Mouse (Mus musculus): ENCODE measurements at regions not wholly inside any gene's neighbourhood (a gene's known extent, or its start where the extent isn't known, plus 50 kb on each side); places are given as distances from the start of the nearest gene placed in this dataset.

DNA sequence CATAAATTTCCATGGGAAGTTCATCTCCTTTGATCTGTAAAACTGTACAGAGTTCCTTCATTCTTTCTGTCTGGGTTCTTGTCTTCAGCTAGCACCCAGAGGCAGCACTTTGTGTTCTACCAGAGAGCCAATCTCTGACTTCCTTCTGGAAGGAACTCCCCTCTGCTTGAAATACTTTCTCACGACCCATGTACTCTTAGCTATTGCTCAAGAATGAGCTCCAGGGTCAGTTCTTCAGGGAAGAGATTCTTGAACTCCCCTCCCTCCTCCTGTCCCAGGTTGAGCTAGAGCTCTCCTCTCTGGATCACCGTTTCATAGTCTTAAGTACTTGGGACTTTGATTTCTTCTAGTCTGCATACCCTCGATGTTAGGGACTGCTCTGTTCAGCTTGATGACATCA, 311.8 kb downstream of the Foxo1 start:
- TF ChIP-seq CTCF (IDR thresholded peaks at IDR 0.05; ENCODE audit: insufficient read depth, low read depth, low read length) (no peak), POLR2A (IDR thresholded peaks at IDR 0.05; ENCODE audit: insufficient read depth, low read depth, low read length) (no peak)

Data from olfactory bulb, adult 2 months (tissue).